Mouse (Mus musculus) kidney, adult 2 months (tissue): ENCODE data around the gene Nlrp1b. TPM values are rescaled to one million over a fixed set of nuclear protein-coding genes. Genes with fewer than 3 reads are reported as not detected.

Experiments
- DNase-seq: peaks from one replicate; pipeline ENCODE4 v3.0.0; 2021
- H3K27ac ChIP-seq: fragments of 200-500 bp; 2 replicates; pipeline ENCODE4 v1.5.1; 2012; ENCODE audit warnings: low read depth, low read length, control low read depth, inconsistent platforms; ENCODE audit not compliant: insufficient read depth
- H3K27me3 ChIP-seq: fragments of 200-500 bp; replicated peaks from 2 replicates; pipeline ENCODE4 v1.6.1; 2012; ENCODE audit warnings: mild to moderate bottlenecking, moderate library complexity, low read length, inconsistent platforms; ENCODE audit not compliant: control insufficient read depth, insufficient read depth
- H3K36me3 ChIP-seq: fragments of 200-500 bp; 2 replicates; pipeline ENCODE4 v1.6.1; 2012; ENCODE audit warnings: mild to moderate bottlenecking, moderate library complexity, low read length, inconsistent platforms; ENCODE audit not compliant: control insufficient read depth, insufficient read depth
- H3K4me1 ChIP-seq: fragments of 200-500 bp; 2 replicates; pipeline ENCODE4 v1.6.1; 2011; ENCODE audit warnings: low read length; ENCODE audit not compliant: control insufficient read depth, insufficient read depth
- H3K4me3 ChIP-seq: fragments of 200-500 bp; 2 replicates; pipeline ENCODE4 v1.5.1; 2011; ENCODE audit warnings: mild to moderate bottlenecking, low read depth, low read length, control low read depth; ENCODE audit not compliant: insufficient read depth
- CTCF ChIP-seq: fragments of 200-500 bp; conservative IDR thresholded peaks from 2 replicates; pipeline ENCODE4 v1.5.1; 2011; ENCODE audit warnings: low read depth, mild to moderate bottlenecking, control low read depth, low read length, moderate library complexity, mixed read lengths; ENCODE audit not compliant: insufficient read depth, insufficient read length
- POLR2A ChIP-seq: fragments of 200-500 bp; IDR thresholded peaks from one replicate; pipeline ENCODE4 v1.6.1; 2011; ENCODE audit warnings: low read depth, low read length, control low read depth
- polyA plus RNA-seq: library from polyadenylated mRNA; depleted of rRNA; stranded (reverse); fragments of >200 nt; gene quantifications from 2 replicates; pipeline ENCODE4 v1.2.3, GENCODE M21; 2012; rRNA removed

The Nlrp1b gene
- polyA plus RNA-seq, 1 experiment: 0.22 TPM

DNA sequence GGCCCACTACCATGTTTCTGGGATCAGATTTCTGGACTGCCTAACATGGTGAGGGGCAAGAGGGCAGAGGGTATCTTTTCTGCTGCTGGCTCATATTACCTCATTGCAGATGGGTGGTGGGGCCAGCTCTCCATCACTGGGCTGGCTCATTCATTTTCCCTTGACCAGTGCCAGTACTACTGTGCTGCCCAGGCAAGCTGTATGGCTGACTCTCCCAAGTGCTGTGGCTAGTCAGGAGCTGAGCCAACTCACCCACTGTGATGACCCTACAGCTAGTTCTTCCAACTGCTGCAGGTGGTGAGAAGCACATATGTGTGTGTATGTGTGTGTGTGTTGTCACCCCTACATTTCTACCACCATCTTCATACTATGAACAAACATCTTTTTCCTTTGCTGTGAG lies 126.6 kb downstream of the Nlrp1b start:
- Histone ChIP-seq H3K27me3 (no peaks in the 10 kb centered on the region), H3K4me3 (no peak overlapping the region), H3K27ac (no peak overlapping the region), H3K4me1 (no peaks in the 10 kb centered on the region), H3K36me3 (no peaks in the 10 kb centered on the region)
- TF ChIP-seq CTCF (no peak), POLR2A (no peak)
- no peak for DNase-seq

Other genes starting within 250 kb of the Nlrp1b start
- gene C1qbp, start 247.7 kb downstream of the Nlrp1b start, polyA plus RNA-seq: 111 and 138 TPM in 2 replicates
- gene Dhx33, start 226.3 kb downstream of the Nlrp1b start, polyA plus RNA-seq: 14.9 and 21.7 TPM in 2 replicates
- gene Mis12, start 211.1 kb downstream of the Nlrp1b start, polyA plus RNA-seq: 2.2 and 4.1 TPM in 2 replicates
- 14.2 and 20.1 TPM in 2 replicates for gene Derl2, start 210.9 kb downstream of the Nlrp1b start, polyA plus RNA-seq
- 0.45 and 0.83 TPM in 2 replicates for gene 6330403K07Rik, start 197.2 kb downstream of the Nlrp1b start, polyA plus RNA-seq
- 0.04 and 0.08 TPM in 2 replicates for gene Nlrp1a, start 86.0 kb downstream of the Nlrp1b start, polyA plus RNA-seq